Mouse (Mus musculus) hindbrain, embryonic 12.5 days (tissue): ENCODE measurements around the gene Olfr633. TPM values are rescaled to one million over a fixed set of nuclear protein-coding genes. Genes with fewer than 3 reads are reported as not detected.
"Not testable (repeated sequence)": the region's sequence is repeated elsewhere in the genome, so short reads cannot be mapped to it uniquely, and the experiment has no call there.

ENCODE experiments used
- ATAC-seq: fragments of 200-750 bp; cut with Nextera tagmentation; 2 replicates; pipeline ENCODE4 v1.8.0; 2017; ENCODE audit warnings: moderate TSS enrichment; ENCODE audit not compliant: low FRiP score
- H3K27ac ChIP-seq: fragments of 300-500 bp; sonication (generic); 2 replicates; pipeline ENCODE4 v1.5.1; 2016; ENCODE audit warnings: mild to moderate bottlenecking
- H3K27me3 ChIP-seq: fragments of 300-500 bp; sonication (generic); 2 replicates; pipeline ENCODE4 v1.6.1; 2016; ENCODE audit warnings: mild to moderate bottlenecking
- H3K36me3 ChIP-seq: fragments of 300-500 bp; sonication (generic); 2 replicates; pipeline ENCODE4 v1.6.1; 2016; ENCODE audit warnings: mild to moderate bottlenecking
- H3K4me1 ChIP-seq: fragments of 300-500 bp; sonication (generic); 2 replicates; pipeline ENCODE4 v1.6.1; 2016
- H3K4me2 ChIP-seq: fragments of 300-500 bp; sonication (generic); replicated peaks from 2 replicates; pipeline ENCODE4 v1.6.1; 2016; ENCODE audit warnings: mild to moderate bottlenecking
- H3K4me3 ChIP-seq: fragments of 300-500 bp; sonication (generic); 2 replicates; pipeline ENCODE4 v1.5.1; 2016; ENCODE audit warnings: mild to moderate bottlenecking
- H3K9ac ChIP-seq: fragments of 300-500 bp; sonication (generic); 2 replicates; pipeline ENCODE4 v1.6.1; 2016; ENCODE audit warnings: mild to moderate bottlenecking, moderate library complexity
- H3K9me3 ChIP-seq: fragments of 300-500 bp; sonication (generic); replicated peaks from 2 replicates; pipeline ENCODE4 v1.6.1; 2016; ENCODE audit warnings: mild to moderate bottlenecking
- WGBS: fragments of 180-500 bp; shearing (Covaris S2); methylation state at CpG from one replicate; pipeline ENCODE4 v1.1.7; 2016; 5-methylcytosine and 5-hydroxymethylcytosine counted together
- polyA plus RNA-seq: library from polyadenylated mRNA; unstranded; fragments of >200 nt; fragmentation: Nextera tagmentation; extraction: Ambion mirVana; gene quantifications from 2 replicates; pipeline ENCODE4 v1.2.1, GENCODE M21; 2016

The Olfr633 gene
- polyA plus RNA-seq = not detected in 2 replicates

DNA sequence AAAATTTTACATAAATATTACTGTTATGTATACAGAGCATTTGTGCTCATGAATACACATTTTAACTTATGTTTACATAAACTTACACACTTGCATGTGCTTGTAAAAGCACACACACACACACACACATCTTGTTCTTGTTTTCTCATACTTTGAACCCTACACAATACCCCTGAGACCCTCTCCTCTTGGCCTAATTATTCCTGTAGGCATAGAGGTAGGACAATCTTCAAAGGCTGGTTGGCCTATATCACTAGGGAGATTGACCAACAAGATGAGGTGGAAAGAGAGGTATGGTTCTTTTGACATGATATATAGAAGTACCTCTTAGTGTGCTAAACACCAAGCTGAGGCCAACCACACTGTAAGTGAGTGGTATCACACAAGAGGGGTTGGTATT is at the start of gene Olfr633:
Olfr633 (plus strand) TSS at position 301 of the 400 bp plus-strand sequence.
- Histone ChIP-seq H3K27ac (no peak within 1 kb of the TSS), H3K4me3 (no peak within 1 kb of the TSS), H3K36me3 (no peaks in the 10 kb centered on the region), H3K9ac (no peak within 1 kb of the TSS), H3K9me3 (no peaks in the 10 kb centered on the region), H3K27me3 (no peaks in the 10 kb centered on the region), H3K4me1 (no peaks in the 10 kb centered on the region), H3K4me2 (no peak within 1 kb of the TSS)
- no peak for ATAC-seq

DNA sequence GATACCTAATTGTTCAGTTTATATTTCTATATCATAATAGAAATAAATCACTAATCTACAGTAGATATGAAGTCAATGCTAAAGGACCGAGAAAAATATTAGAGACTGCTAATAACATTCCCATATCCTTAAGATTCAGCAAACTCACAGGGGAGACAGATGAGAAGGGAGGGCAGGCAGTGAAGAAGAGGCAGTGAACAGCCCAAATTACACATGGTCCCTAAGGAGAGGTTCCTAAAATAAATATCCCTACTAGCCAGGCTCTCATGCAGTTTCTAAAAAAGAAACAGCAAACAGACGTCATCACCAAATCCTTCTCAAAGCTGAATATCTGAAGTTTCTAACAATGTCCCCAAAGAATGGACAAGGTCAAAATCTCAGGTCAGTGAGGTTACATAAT is 41.0 kb upstream of the Olfr633 start, which contains the start of gene Olfr65:
Olfr65 (plus strand) TSS at position 301 of the 400 bp plus-strand sequence.
- Histone ChIP-seq H3K4me2 (no peak within 1 kb of the TSS), H3K4me3 (no peak within 1 kb of the TSS), H3K27ac (no peak within 1 kb of the TSS), H3K9me3 (no peaks in the 10 kb centered on the region), H3K9ac (no peak within 1 kb of the TSS), H3K36me3 (no peaks in the 10 kb centered on the region), H3K4me1 (no peaks in the 10 kb centered on the region), H3K27me3 (no peaks in the 10 kb centered on the region)
- WGBS = 79% methylated on average over 2 of the region's 2 CpGs
- no peak for ATAC-seq

DNA sequence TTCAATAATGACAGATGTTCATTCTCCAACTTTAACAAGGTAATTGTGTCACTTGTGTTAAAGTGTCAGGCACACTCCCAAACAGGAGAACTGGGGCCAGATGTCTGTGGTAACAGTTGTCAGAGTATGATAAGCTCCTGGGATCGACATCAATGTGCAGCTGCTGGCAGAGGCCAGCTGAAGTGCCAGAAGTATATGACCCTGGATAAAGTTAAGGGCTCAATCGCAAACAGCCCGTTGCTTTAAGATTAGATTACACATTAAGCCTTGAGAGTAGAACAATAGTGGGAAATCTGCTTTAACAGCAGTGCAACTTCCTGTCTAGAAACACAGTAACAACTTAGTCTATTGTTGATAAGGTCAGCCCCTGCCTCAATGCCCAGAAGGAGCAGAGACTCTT is 34.2 kb upstream of the Olfr633 start:
- Histone ChIP-seq H3K4me2 (no peak overlapping the region), H3K27me3 (no peaks in the 10 kb centered on the region), H3K4me3 (no peak overlapping the region), H3K27ac (no peak overlapping the region), H3K36me3 (no peaks in the 10 kb centered on the region), H3K4me1 (no peaks in the 10 kb centered on the region), H3K9me3 (no peaks in the 10 kb centered on the region), H3K9ac (no peak overlapping the region)
- 59% methylated on average over 3 of the region's 3 CpGs for WGBS
- ATAC-seq = no peak

DNA sequence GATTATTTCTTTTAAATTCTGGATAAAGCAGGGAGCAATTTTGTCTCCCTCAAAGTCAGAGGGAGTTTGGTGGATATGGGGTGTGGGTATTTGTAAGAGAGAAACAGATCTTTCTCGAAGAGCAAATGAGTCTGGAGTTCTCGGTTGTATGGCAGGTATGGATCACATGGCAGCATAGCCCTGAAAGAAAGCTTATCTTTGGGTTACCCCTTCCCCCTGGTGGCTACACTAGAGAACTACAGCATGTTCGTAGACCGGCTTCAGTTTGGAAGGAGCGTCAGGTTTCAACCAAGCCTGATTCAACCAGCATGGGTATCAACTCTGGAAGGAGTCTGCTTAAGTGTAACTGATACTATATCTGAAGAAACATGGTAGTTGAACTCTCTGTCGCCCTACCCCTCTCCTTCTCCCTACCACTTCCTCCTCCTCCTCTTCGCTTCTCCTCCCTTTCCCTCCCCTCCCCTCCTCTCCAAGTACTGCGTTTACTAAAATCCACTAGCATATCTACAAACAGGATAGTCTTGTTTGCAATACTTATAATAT is 31.2 kb upstream of the Olfr633 start:
- ATAC-seq = no peak

DNA sequence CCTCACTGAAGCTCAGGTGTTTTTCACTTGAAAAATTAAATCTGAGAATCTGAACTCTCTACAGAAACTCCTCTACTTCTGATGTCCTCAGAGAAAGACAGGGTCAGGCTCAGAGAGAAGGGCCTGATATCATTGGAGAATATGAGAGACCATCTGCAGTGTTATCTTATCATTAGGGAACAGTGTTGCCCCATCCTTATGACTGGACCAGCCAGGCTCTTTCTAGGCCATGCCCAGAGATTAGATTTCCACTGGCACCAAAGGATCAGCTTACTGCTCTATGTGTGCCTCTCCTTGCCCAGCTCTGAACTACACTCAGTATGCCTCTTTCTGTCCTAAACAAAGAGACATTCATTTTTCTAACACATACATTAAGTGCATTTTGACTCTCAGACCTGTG is 28.9 kb upstream of the Olfr633 start:
- no peaks in the 10 kb centered on the region for H3K36me3 ChIP-seq
- H3K9me3 ChIP-seq = no peaks in the 10 kb centered on the region
- no peak for ATAC-seq
- no peak overlapping the region for H3K27ac ChIP-seq
- H3K4me1 ChIP-seq = no peaks in the 10 kb centered on the region
- H3K4me2 ChIP-seq = no peak overlapping the region
- no peak overlapping the region for H3K9ac ChIP-seq
- no peaks in the 10 kb centered on the region for H3K27me3 ChIP-seq
- H3K4me3 ChIP-seq = no peak overlapping the region

More for the DNA sequence above, 31.2 kb upstream of the Olfr633 start:
- no peaks in the 10 kb centered on the region for H3K4me1 ChIP-seq
- H3K9ac ChIP-seq = no peak overlapping the region
- H3K27ac ChIP-seq = no peak overlapping the region
- 44% methylated on average over 8 of the region's 8 CpGs for WGBS
- H3K4me3 ChIP-seq = no peak overlapping the region
- no peaks in the 10 kb centered on the region for H3K36me3 ChIP-seq
- no peaks in the 10 kb centered on the region for H3K9me3 ChIP-seq
- no peak overlapping the region for H3K4me2 ChIP-seq
- no peaks in the 10 kb centered on the region for H3K27me3 ChIP-seq

DNA sequence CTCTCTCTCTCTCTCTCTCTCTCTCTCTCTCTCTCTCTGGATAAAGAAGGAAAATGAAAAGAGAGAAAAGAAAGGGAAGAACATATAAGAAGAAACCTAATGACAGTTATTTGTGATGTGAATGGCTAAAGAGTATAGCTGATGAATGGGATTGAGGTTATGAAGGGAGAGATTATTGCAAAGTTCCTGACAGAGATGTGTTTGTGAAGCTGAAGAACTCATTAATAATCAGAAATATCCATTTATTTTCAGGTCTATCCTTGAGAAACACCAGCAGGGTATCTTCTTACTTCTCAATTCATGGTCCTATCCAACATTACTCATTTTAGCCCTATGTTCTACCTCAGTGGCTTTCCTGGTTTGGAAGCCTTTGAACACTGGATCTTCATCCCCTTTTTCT is 15.7 kb upstream of the Olfr633 start, which contains the start of gene Olfr631:
Olfr631 (plus strand) TSS at position 301 of the 400 bp plus-strand sequence.
- ATAC-seq = no peak
- Histone ChIP-seq H3K27me3 (no peaks in the 10 kb centered on the region), H3K4me1 (no peaks in the 10 kb centered on the region), H3K27ac (no peak within 1 kb of the TSS), H3K9ac (no peak within 1 kb of the TSS), H3K9me3 (no peaks in the 10 kb centered on the region), H3K4me2 (no peak within 1 kb of the TSS), H3K4me3 (no peak within 1 kb of the TSS), H3K36me3 (no peaks in the 10 kb centered on the region)

DNA sequence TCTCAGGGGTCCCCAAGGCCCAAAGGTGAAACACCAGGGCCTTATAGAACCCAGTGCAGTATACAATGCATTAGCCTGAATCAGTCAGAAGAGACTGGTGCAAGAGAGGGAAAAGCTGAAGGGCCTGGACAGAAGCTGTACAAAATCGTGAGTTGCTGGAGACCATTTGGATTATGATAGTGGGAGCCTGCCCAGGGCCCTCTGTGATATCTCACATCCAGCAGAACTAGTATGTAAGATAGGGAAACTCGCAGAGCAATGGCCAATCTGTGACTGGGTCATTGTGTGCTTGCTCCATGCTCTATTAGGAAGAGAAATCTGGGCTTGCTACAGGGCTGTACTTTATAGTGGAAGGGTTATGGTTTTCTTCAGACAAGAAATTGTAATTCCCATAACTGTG is 10.0 kb upstream of the Olfr633 start, which contains the start of gene Olfr632:
Olfr632 (plus strand) TSS at position 84 of the 400 bp plus-strand sequence.
- WGBS = 82% methylated on average over 2 of the region's 2 CpGs
- H3K36me3 ChIP-seq = no peaks in the 10 kb centered on the region
- H3K9ac ChIP-seq = no peak within 1 kb of the TSS
- no peaks in the 10 kb centered on the region for H3K9me3 ChIP-seq
- no peak within 1 kb of the TSS for H3K4me3 ChIP-seq
- ATAC-seq = no peak
- no peak within 1 kb of the TSS for H3K27ac ChIP-seq
- H3K4me1 ChIP-seq = no peaks in the 10 kb centered on the region
- no peak within 1 kb of the TSS for H3K4me2 ChIP-seq
- H3K27me3 ChIP-seq = no peaks in the 10 kb centered on the region

DNA sequence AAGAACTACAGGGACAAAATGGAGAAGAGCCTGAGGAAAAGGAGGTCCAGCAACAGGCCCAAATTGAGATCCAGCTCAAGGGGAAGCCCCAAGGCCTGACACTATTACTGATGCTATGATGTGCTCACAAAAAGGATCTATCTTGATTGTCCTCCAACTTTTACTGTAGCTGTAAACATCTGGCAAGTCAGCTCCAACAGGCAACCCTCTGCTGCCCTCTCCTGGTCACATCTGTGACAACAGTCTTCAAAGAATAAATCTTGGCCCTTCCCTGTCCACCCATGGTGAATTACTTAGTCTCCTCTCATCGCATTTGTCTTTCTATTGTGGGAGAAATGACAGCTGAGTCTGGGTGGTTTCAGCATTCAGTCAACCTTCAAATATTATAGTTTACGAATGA is 1.5 kb upstream of the Olfr633 start:
- Histone ChIP-seq H3K27ac (no peak overlapping the region), H3K27me3 (no peaks in the 10 kb centered on the region), H3K4me3 (no peak overlapping the region), H3K36me3 (no peaks in the 10 kb centered on the region), H3K4me2 (no peak overlapping the region), H3K9me3 (no peaks in the 10 kb centered on the region), H3K9ac (no peak overlapping the region), H3K4me1 (no peaks in the 10 kb centered on the region)
- ATAC-seq = no peak
- WGBS = 32% methylated on average over 2 of the region's 2 CpGs

DNA sequence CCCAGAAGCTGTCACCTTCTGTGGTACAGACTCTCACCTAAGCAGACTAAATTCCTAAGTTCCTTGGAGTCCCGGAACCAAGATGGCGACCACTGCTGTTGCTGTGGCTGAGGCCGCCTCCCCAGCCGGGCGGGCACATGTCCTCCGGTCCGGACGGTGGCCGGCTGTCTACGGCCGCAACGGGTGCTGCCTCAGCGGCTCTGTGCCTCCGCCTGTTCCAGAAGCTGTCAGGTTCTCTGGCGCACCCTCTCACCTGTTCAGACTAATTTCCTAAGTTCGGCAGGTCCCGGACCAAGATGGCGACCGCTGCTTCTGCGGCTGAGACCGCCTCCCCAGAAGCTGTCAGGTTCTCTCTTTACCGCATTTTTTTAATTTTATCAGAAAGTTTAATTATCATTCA is 22.6 kb downstream of the Olfr633 start:
- not testable (repeated sequence) for H3K9me3 ChIP-seq, H3K36me3 ChIP-seq, H3K27ac ChIP-seq, H3K27me3 ChIP-seq, H3K9ac ChIP-seq, ATAC-seq, H3K4me2 ChIP-seq, H3K4me1 ChIP-seq, H3K4me3 ChIP-seq
- 96% methylated on average over 22 of the region's 22 CpGs for WGBS

DNA sequence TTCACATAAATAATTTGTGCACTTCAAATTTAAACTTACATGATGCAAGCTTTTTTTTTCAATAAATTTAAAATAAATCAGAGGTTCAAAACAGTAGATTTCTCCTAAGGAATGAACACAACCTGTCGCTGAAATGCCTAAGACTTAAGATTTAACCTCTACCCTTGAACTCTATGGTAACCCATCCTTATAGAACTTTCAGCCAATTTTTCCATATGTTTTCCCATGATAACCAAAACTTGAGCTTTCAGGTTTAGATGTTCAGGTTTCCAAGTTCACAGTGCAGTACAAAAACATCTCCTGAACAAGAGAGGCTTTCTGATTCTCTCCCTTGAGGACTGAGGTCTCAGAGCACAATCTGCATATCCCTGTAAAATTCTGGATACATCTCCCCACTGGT is 26.6 kb downstream of the Olfr633 start, which contains the start of gene Olfr635:
Olfr635 (plus strand) TSS at position 301 of the 400 bp plus-strand sequence.
- Histone ChIP-seq H3K4me3 (no peak within 1 kb of the TSS), H3K27me3 (no peaks in the 10 kb centered on the region), H3K4me1 (no peaks in the 10 kb centered on the region), H3K4me2 (no peak within 1 kb of the TSS), H3K27ac (no peak within 1 kb of the TSS), H3K9ac (no peak within 1 kb of the TSS), H3K36me3 (no peaks in the 10 kb centered on the region), H3K9me3 (no peaks in the 10 kb centered on the region)
- WGBS = 76% methylated on average over 1 of the region's 1 CpGs
- ATAC-seq = no peak

DNA sequence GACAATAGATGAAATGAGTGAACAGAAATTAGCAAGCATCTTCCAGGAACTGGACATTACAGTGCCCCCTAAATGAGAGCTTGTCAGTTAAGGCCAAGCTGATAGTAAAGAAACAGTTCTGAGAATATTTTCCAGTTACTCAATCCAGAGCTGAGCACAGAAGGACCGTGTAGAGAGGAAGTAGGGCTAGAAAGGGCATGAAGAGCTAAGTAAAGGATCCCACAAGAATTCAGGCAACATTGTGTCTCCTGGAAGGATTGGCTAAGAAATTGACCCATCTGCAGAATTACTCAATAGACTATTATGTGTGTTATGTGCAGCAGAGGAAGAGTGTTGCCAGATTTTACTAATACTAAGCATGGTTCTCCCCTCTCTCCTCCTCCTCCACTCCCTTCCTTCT is 27.5 kb downstream of the Olfr633 start:
- Histone ChIP-seq H3K4me3 (no peak overlapping the region), H3K36me3 (no peaks in the 10 kb centered on the region), H3K9me3 (no peaks in the 10 kb centered on the region), H3K9ac (no peak overlapping the region), H3K4me2 (no peak overlapping the region), H3K27ac (no peak overlapping the region), H3K27me3 (no peaks in the 10 kb centered on the region), H3K4me1 (no peaks in the 10 kb centered on the region)
- no peak for ATAC-seq
- WGBS = 60% methylated on average over 1 of the region's 1 CpGs

DNA sequence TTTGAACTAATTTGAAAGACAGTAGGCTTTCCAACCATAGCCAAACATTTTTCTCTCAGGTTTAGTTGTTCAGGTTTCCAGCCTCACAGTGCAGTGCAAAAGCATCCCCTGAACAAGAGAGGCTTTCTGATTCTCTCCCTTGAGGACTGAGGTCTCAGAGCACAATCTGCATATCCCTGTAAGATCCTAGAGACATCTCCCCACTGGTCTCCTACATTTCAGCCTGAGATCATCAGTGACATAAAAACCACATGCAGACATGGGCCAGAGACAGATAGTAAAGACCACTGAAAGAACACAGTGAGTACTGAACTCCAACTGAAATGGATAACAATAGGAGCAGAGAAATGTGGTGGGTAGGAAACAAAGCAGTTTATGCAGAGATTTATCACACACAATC is 54.2 kb downstream of the Olfr633 start, which contains the start of gene Olfr638:
Olfr638 (plus strand) TSS at position 301 of the 400 bp plus-strand sequence.
- no peak for ATAC-seq
- Histone ChIP-seq H3K36me3 (no peaks in the 10 kb centered on the region), H3K27ac (no peak within 1 kb of the TSS), H3K9me3 (no peaks in the 10 kb centered on the region), H3K4me2 (no peak within 1 kb of the TSS), H3K9ac (no peak within 1 kb of the TSS), H3K4me3 (no peak within 1 kb of the TSS), H3K27me3 (no peaks in the 10 kb centered on the region), H3K4me1 (no peaks in the 10 kb centered on the region)
